Mouse (Mus musculus) T-helper 17 cell (primary cell): ENCODE measurements at regions not wholly inside any gene's neighbourhood (a gene's known extent, or its start where the extent isn't known, plus 50 kb on each side); places are given as distances from the start of the nearest gene placed in this dataset.

Experiments
- in situ Hi-C, 2 experiments: fragments of 300-600 bp; cut with MboI, MseI; formaldehyde crosslinking; loops; 1 replicate in 1 of 2; 2 replicates in 1 of 2; pipeline ENCODE4 v1.15.1; 2025; ENCODE audit warnings: high pct_unique_total_duplicates in 2 of 2

- in situ Hi-C loops = no loop called here
Measured at GRCm38 (mm10) chr7:39716340-39717150, 199.0 kb downstream of the Zfp619 start.

GRCm38 (mm10) chr7:39727935-39728557 is 210.5 kb downstream of the Zfp619 start:
- in situ Hi-C loops = loop anchor here (25.0 kb wide), 1 partner anchor 616 kb away; no protein-coding TSS in a partner anchor

DNA sequence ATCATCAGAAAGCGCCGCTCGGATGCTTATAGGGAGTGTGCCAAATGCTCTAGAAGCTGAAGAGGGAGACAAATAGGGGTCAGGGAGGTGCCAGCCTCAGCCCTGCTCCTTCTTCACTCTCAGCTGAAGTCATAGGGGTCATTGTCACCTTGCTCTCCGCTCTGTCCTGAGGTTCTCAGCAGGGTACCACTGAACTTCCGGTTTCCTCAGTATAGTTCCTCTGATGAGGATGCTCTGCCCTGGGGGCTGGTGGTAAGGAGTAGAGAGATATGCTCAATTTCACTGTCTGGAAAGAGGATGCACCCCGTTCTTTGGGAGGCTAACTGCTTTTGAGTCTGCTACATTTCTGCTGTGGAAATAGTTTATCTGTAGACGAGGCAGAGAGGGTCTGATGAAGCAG is 211.4 kb downstream of the Zfp619 start:
- in situ Hi-C loops = loop anchor here (25.0 kb wide), 1 partner anchor 617 kb away; no protein-coding TSS in a partner anchor

DNA sequence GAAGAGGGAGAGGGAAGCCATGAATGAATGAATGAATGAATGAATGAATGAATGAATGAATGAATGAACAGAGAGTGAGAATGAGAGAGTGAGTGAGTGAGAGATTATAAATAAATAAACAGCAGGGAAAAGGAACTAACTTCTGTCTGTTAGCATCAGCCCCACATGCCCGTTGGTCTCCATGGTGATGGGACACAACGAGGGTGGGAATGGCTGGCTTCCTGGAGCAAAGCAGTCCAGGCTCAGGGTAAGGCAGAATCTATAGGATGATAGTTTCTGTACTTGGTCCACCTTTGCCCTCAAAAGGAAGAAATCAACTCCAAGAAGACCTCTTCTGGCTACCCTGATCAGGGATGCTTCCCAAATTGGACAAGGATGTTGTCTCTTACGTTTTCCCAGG is 212.2 kb downstream of the Zfp619 start:
- in situ Hi-C loops = loop anchor here (25.0 kb wide), 1 partner anchor 617 kb away; no protein-coding TSS in a partner anchor

DNA sequence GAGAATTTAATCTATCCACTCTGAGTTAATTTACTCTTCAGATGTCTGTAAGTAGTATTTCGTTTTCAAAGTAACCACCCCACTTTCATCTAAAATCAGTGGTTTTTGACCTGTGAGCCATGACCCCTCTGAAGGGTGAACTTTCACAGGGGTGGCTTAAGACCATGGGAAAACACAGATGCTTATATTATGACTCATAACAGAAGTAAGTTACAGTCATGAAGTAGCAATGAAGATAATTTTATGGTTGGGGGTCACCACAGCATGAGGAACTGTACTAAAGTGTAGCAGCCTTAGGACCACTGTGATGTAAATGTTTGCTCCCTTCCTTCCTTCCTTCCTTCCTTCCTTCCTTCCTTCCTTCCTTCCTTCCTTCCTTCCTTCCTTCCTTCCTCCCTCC is 215.2 kb downstream of the Zfp619 start:
- in situ Hi-C loops = loop anchor here (25.0 kb wide), 1 partner anchor 620 kb away; no protein-coding TSS in a partner anchor

DNA sequence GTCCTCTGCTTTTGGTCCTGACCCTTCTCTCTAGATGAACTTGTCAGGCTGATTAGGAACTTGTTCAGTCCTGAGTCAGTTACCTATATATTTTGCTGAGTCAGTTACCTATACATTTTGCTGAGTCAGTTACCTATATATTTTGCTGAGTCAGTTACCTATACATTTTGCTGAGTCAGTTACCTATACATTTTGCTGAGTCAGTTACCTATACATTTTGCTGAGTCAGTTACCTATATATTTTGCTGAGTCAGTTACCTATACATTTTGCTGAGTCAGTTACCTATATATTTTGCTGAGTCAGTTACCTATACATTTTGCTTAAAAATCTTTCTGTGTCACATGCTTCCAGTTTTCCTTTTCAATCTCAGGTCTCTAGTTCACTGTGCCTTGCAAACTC is 230.8 kb downstream of the Zfp619 start:
- in situ Hi-C loops = loop anchor here (25.0 kb wide), 1 partner anchor 636 kb away; no protein-coding TSS in a partner anchor

GRCm38 (mm10) chr7:39750448-39750847 is 232.9 kb downstream of the Zfp619 start:
- in situ Hi-C loops = no loop called here

- in situ Hi-C loops = no loop called here
Measured at GRCm38 (mm10) chr7:39764366-39764765, 246.8 kb downstream of the Zfp619 start.

- in situ Hi-C loops = no loop called here
Measured at GRCm38 (mm10) chr7:39765094-39765493, 247.5 kb downstream of the Zfp619 start.

DNA sequence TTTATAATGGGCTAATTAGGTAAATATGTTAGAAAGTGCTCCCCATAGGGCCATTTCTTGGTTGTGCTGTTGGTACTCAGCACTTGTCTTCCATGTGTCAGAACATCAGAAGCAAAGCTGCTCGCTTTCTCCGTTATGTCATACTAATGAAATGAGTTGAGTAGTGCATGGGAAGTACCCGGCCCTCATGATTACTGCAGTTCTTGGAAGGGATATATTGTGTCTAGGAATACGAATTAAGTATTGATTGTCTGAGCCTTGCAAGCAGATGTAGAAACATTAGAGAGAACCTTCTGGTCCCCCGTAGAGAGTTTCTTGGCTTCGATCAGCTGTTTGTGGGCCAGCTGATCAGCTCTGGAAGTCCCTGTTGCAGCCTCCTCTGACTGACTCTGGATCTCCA is 255.7 kb downstream of the Zfp619 start:
- in situ Hi-C loops = no loop called here

- in situ Hi-C loops = no loop called here
Measured at GRCm38 (mm10) chr7:39789321-39789720, 271.8 kb downstream of the Zfp619 start.

- in situ Hi-C loops = no loop called here
Measured at GRCm38 (mm10) chr7:39789880-39790279, 272.3 kb downstream of the Zfp619 start.

DNA sequence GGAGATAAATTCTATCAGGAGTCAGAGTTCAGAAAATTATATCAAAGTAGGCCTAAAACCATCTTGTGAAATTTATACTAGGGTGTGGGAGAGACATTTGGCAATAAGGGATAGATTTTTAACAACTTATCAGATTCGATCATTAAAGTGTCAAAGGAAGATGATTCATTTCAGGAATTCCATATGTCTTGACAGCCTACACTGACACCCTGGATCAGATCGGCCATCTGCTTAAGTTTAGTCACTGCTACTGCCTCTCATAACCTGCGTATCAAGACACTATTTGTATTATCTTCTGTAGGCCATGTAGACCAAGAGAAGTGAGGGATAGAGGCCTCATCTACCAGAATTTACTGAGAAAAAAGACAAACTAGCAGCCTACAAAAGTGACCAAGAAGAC is 277.2 kb downstream of the Zfp619 start:
- in situ Hi-C loops = no loop called here

DNA sequence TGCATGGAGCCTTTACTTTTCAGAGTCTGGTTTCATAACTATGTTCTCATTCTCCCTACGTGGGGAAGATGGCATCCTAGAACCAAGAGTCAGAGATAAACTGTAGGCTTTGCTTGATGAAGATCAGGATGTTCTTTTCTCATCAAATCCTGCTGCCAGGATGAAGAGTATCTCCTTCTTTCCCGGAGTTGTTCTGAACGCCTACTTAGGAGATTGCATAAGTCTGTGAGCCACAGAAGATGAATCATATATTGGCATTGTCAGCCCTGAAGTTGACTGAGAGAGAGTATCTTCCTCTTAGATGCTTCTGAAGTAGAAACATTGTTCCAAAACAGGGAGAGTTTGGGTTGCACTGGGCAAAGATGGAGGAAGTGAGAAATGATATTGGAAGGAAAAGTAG is 286.7 kb downstream of the Zfp619 start:
- in situ Hi-C loops = no loop called here

GRCm38 (mm10) chr7:39818036-39818435 is 300.5 kb downstream of the Zfp619 start:
- in situ Hi-C loops = no loop called here

GRCm38 (mm10) chr7:39822550-39823178 is 305.1 kb downstream of the Zfp619 start:
- in situ Hi-C loops = no loop called here

DNA sequence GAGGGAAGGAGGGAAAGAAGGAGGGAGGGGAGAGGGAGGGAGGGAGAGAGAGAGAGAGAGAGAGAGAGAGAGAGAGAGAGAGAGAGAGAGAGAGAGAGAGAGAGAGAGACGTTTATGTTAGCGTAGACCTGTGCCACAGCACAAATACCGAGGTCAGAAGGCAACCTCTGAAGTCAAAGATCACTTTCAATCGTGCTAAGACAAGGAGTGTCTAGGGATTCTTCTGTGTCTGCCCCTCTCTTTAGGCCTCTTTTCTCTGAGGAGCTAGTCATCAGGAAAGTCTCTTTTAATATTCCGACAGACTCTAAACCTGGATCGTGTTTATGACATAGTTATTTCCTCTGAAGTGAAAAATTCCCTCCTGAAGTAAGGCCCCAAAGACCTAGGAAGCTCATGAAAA is 310.8 kb downstream of the Zfp619 start:
- in situ Hi-C loops = no loop called here

DNA sequence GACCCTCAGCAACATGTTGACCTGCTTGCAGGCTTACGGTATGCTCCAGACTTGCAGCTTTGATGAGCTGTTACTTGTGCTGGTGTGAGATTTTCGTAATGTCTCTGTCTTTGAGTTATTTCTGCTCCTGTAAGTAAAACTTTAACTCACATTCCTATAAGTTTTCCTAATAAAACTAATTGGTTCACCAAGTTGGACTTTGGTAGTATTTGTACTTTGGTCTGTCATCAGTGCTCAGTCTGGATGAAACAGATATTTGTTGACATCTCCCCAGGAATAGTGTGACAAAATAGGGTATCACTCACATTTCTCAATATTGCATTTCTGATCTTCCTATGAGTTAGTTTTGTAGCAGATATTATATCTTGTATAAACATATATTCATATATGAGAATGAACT is 313.3 kb downstream of the Zfp619 start:
- in situ Hi-C loops = no loop called here

DNA sequence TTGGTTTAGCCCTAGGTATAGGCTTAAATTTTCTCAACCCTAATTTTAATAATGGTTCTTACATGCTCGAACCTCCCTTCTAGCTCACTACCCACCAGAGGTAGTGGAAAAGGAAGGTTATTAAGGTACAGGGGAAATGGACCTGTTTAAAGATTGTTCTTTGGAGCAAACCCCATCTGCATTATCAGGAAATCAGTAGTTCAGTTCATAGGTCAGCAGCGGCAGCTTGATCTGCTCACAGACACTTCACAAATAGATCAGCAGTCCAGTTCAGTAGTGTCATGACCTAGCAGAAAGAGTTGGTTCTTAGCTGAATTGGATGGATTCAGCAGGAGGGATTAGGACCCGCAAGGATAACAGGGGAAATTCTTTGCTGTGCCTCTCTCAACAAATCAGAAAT is 324.4 kb downstream of the Zfp619 start:
- in situ Hi-C loops = no loop called here

DNA sequence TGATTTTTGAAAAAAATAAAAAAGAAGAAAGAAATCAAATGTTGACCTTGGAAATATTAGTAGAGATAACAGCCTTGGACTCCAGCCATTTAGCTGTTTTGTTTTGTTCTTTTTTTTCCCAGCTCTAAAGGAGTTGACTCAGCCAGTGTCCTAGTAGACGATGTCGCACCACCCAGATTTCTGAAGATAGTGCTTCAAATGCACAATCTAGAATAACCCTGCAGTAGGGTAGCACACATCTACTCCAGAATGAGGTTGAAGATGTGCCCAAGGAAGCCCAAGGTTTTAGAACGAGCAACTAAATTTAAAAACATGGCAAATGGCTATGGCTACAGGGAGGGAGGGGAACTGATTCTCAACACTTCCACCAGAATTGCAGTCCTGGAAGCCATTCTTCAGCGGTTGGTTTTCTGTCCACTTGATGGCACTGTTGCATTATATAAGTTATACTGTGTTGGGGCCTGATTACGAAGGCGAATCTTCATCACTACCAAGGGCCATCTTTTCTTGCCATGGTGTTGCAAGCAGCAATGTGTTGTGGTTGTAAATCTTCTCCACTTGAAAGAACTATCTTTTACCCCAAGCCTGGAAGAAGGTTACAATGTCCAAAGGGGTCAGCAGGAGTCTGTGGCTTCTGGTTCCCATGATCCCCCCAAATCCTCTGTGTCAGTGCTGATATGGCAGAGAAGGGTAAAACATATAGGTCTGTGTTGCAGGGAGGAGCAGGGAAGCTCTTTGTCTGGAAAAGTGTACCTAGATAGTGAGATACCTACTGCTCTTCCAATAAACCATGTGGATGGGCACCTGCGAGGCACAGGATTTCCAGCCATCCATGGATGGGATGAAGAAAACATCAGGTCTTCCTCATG is 330.6 kb downstream of the Zfp619 start:
- in situ Hi-C loops = no loop called here

DNA sequence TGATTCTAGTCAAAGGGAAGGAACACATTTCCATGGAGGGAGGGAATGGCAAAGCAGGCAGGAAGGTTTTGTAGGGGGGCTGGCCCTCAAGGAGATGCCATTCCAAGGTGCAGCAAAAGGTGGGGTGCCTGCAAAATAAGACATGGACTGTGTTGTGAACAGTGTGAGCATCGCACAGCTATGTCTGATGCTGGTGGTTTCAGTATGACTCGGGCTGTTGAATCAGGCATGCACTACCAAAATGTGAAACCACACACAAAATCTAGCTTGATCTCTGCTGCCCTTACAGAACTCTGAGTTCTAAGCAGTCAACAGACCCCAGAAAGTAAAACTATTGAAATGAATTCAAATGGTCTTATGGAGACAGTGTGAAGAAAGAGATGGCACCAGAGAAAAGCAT is 339.7 kb downstream of the Zfp619 start:
- in situ Hi-C loops = no loop called here
